Mouse (Mus musculus) embryonic fibroblast, embryonic 13.5 days (primary cell): ENCODE measurements around the gene Tctn3. TPM values are rescaled to one million over a fixed set of nuclear protein-coding genes. Genes with fewer than 3 reads are reported as not detected.

ENCODE experiments used
- H3K27ac ChIP-seq: 2 replicates; pipeline ENCODE4 v1.5.1; 2012; ENCODE audit warnings: low read length, control low read depth, inconsistent platforms; ENCODE audit not compliant: insufficient read depth
- H3K4me1 ChIP-seq: 2 replicates; pipeline ENCODE4 v1.6.1; 2011; ENCODE audit warnings: low read length; ENCODE audit not compliant: control insufficient read depth, insufficient read depth
- H3K4me3 ChIP-seq: 2 replicates; pipeline ENCODE4 v1.5.1; 2011; ENCODE audit warnings: mild to moderate bottlenecking, control low read depth, low read length; ENCODE audit not compliant: insufficient read depth
- CTCF ChIP-seq: IDR thresholded peaks from 2 replicates; pipeline ENCODE4 v1.5.1; 2011; ENCODE audit warnings: mild to moderate bottlenecking, control low read depth, low read length, moderate library complexity, borderline replicate concordance; ENCODE audit not compliant: insufficient read depth
- POLR2A ChIP-seq: IDR thresholded peaks from 2 replicates; pipeline ENCODE4 v1.6.1; 2011; ENCODE audit warnings: low read depth, mild to moderate bottlenecking, control low read depth, low read length, moderate library complexity
- polyA plus RNA-seq: library from polyadenylated mRNA; stranded (reverse); fragments of >200 nt; gene quantifications from 2 replicates; pipeline ENCODE4 v1.2.4, GENCODE M21; 2011; ENCODE audit warnings: low read depth; ENCODE audit not compliant: missing spikeins, insufficient read length

The Tctn3 gene
- polyA plus RNA-seq, 1 experiment, result 8.4 TPM

DNA sequence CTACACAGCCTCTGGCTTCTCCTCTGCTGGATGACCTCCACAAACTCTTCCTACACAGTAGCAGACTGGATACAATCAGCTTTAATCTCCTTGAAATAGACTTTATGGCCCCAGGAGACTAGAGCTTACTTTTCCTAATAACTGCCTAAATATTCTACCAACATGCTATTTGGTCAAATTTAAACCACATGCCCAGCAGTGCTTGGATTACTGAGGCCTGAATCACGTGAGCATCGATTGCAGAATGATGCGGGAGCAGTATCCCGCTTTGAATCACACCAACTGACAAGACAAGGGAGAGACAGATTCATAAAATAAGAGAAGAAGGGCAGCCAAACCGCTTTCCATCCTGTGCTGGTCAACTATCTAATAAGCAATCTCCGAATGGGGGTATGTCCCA is 63.6 kb downstream of the Tctn3 start:
- Histone ChIP-seq H3K4me3 (no peak overlapping the region), H3K4me1 (0 out of 2 replicates have a peak, but pooled peaks cover 7% of the 10 kb centered on the region), H3K27ac (no peak overlapping the region)
- TF ChIP-seq CTCF (no peak), POLR2A (no peak)

Other genes starting within 250 kb of the Tctn3 start
- gene Sorbs1, start 98.5 kb downstream of the Tctn3 start, polyA plus RNA-seq, result 111 and 180 TPM in 2 replicates
- gene Aldh18a1, start 23.8 kb downstream of the Tctn3 start, polyA plus RNA-seq, result 118 and 166 TPM in 2 replicates
- 0.97 and 3.2 TPM in 2 replicates for gene Entpd1, start 133 bp upstream of the Tctn3 start, polyA plus RNA-seq
- gene Cc2d2b, start 136.5 kb upstream of the Tctn3 start, polyA plus RNA-seq, result not detected in 2 replicates
- gene Ccnj, start 219.0 kb upstream of the Tctn3 start, polyA plus RNA-seq, result 3.9 and 4.3 TPM in 2 replicates